Mouse (Mus musculus): Measurements from ENCODE around the gene Msx2. TPM values are rescaled to one million over a fixed set of nuclear protein-coding genes. Genes with fewer than 3 reads are reported as not detected.

The Msx2 gene
- polyA plus RNA-seq, 1 experiment from 2014 or later: 2.9 TPM

- Histone ChIP-seq H3K4me1 (replicated peaks; ENCODE audit: control insufficient read depth, insufficient read depth, low read length) (peaks cover 9% of the 10 kb centered on the region), H3K4me2 (replicated peaks) (peak overlapping the region; percentile 77), H3K9ac (no peak overlapping the region)
Observed at GRCm38 (mm10) chr13:53469756-53470155, 3.1 kb downstream of the Msx2 start.

GRCm38 (mm10) chr13:53468171-53468570, 4.7 kb downstream of the Msx2 start:
- H3K27me3 ChIP-seq (ENCODE audit: control insufficient read depth, insufficient read depth, low read length): peaks cover 98% of the 10 kb centered on the region
- DNase-seq (ENCODE audit: low spot score) (peak; percentile 24), ATAC-seq (ENCODE audit: low FRiP score) (no peak)
- peak overlapping the region; percentile 34 for H3K4me2 ChIP-seq (replicated peaks)
- H3K9me3 ChIP-seq (ENCODE audit: control insufficient read depth, low read length): no peaks in the 10 kb centered on the region
- H3K27ac ChIP-seq: no peak overlapping the region
- H3K4me1 ChIP-seq (replicated peaks; ENCODE audit: control insufficient read depth, insufficient read depth, low read length): peaks cover 9% of the 10 kb centered on the region
- 15% methylated on average over 14 of the region's 14 CpGs for WGBS
- H3K36me3 ChIP-seq (replicated peaks; ENCODE audit: control insufficient read depth, insufficient read depth): no peaks in the 10 kb centered on the region
- peak overlapping the region; percentile 9 for H3K4me3 ChIP-seq (replicated peaks; ENCODE audit: low read length)
- H3K9ac ChIP-seq: no peak overlapping the region

More at GRCm38 (mm10) chr13:53469756-53470155, 3.1 kb downstream of the Msx2 start:
- Histone ChIP-seq H3K4me3 (replicated peaks; ENCODE audit: low read length) (peak overlapping the region; percentile 9; the same call in 1 of the 2 replicates), H3K27ac (no peak overlapping the region), H3K27me3 (ENCODE audit: control insufficient read depth, insufficient read depth, low read length) (peaks cover 98% of the 10 kb centered on the region), H3K9me3 (ENCODE audit: control insufficient read depth, low read length) (no peaks in the 10 kb centered on the region), H3K36me3 (replicated peaks; ENCODE audit: control insufficient read depth, insufficient read depth) (no peaks in the 10 kb centered on the region)
- ATAC-seq (ENCODE audit: low FRiP score) (no peak), DNase-seq (ENCODE audit: low spot score) (no peak)
- 14% methylated on average over 5 of the region's 5 CpGs for WGBS

- DNase-seq (ENCODE audit: low spot score) (no peak), ATAC-seq (ENCODE audit: low FRiP score) (no peak)
- Histone ChIP-seq H3K4me1 (replicated peaks; ENCODE audit: control insufficient read depth, insufficient read depth, low read length) (peaks cover 15% of the 10 kb centered on the region; the same call in 1 of the 2 replicates), H3K27me3 (ENCODE audit: control insufficient read depth, insufficient read depth, low read length) (peaks cover 97% of the 10 kb centered on the region), H3K9me3 (ENCODE audit: control insufficient read depth, low read length) (no peaks in the 10 kb centered on the region), H3K4me3 (replicated peaks; ENCODE audit: low read length) (no peak overlapping the region), H3K4me2 (replicated peaks) (peak overlapping the region; percentile 37), H3K36me3 (replicated peaks; ENCODE audit: control insufficient read depth, insufficient read depth) (no peaks in the 10 kb centered on the region), H3K9ac (no peak overlapping the region), H3K27ac (no peak overlapping the region)
- 3% methylated on average over 18 of the region's 18 CpGs for WGBS
Observed at GRCm38 (mm10) chr13:53466189-53466866, 6.5 kb downstream of the Msx2 start.

- Histone ChIP-seq H3K4me2 (replicated peaks) (peak overlapping the region; percentile 37), H3K4me3 (replicated peaks; ENCODE audit: low read length) (no peak overlapping the region), H3K9me3 (ENCODE audit: control insufficient read depth, low read length) (no peaks in the 10 kb centered on the region), H3K9ac (no peak overlapping the region), H3K27ac (no peak overlapping the region), H3K4me1 (replicated peaks; ENCODE audit: control insufficient read depth, insufficient read depth, low read length) (peaks cover 15% of the 10 kb centered on the region; the same call in 1 of the 2 replicates), H3K36me3 (replicated peaks; ENCODE audit: control insufficient read depth, insufficient read depth) (no peaks in the 10 kb centered on the region), H3K27me3 (ENCODE audit: control insufficient read depth, insufficient read depth, low read length) (peaks cover 97% of the 10 kb centered on the region)
- 2% methylated on average over 26 of the region's 26 CpGs for WGBS
- ATAC-seq (ENCODE audit: low FRiP score): no peak
- DNase-seq (ENCODE audit: low spot score): peak; percentile 23
Observed at GRCm38 (mm10) chr13:53465191-53465820, 7.6 kb downstream of the Msx2 start.

- 2% methylated on average over 20 of the region's 21 CpGs for WGBS
- Histone ChIP-seq H3K4me1 (replicated peaks; ENCODE audit: control insufficient read depth, insufficient read depth, low read length) (peaks cover 15% of the 10 kb centered on the region; the same call in 1 of the 2 replicates), H3K9me3 (ENCODE audit: control insufficient read depth, low read length) (no peaks in the 10 kb centered on the region), H3K4me2 (replicated peaks) (peak overlapping the region; percentile 37), H3K27me3 (ENCODE audit: control insufficient read depth, insufficient read depth, low read length) (peaks cover 95% of the 10 kb centered on the region), H3K27ac (peak overlapping the region; percentile 0; the same call in 1 of the 2 replicates), H3K36me3 (replicated peaks; ENCODE audit: control insufficient read depth, insufficient read depth) (no peaks in the 10 kb centered on the region), H3K9ac (no peak overlapping the region), H3K4me3 (replicated peaks; ENCODE audit: low read length) (no peak overlapping the region)
- DNase-seq (ENCODE audit: low spot score) (peak; percentile 23), ATAC-seq (ENCODE audit: low FRiP score) (peak; percentile 16; the same call in 1 of the 2 replicates)
Observed at GRCm38 (mm10) chr13:53464441-53465001, 8.4 kb downstream of the Msx2 start.

- whole genome bisulfite sequencing: 4% methylated on average over 10 of the region's 10 CpGs
- no peaks in the 10 kb centered on the region for H3K9me3 ChIP-seq (ENCODE audit: control insufficient read depth, low read length)
- no peak overlapping the region for H3K9ac ChIP-seq
- H3K4me1 ChIP-seq (replicated peaks; ENCODE audit: control insufficient read depth, insufficient read depth, low read length): peaks cover 15% of the 10 kb centered on the region; the same call in 1 of the 2 replicates
- DNase-seq (ENCODE audit: low spot score): peak; percentile 32
- no peak overlapping the region; the same call in 1 of the 2 replicates for H3K27ac ChIP-seq
- H3K27me3 ChIP-seq (ENCODE audit: control insufficient read depth, insufficient read depth, low read length): peaks cover 89% of the 10 kb centered on the region
- no peak overlapping the region for H3K4me3 ChIP-seq (replicated peaks; ENCODE audit: low read length)
- ATAC-seq (ENCODE audit: low FRiP score): no peak
- peak overlapping the region; percentile 37; the same call in 1 of the 2 replicates for H3K4me2 ChIP-seq (replicated peaks)
- H3K36me3 ChIP-seq (replicated peaks; ENCODE audit: control insufficient read depth, insufficient read depth): no peaks in the 10 kb centered on the region
Observed at GRCm38 (mm10) chr13:53463946-53464345, 8.9 kb downstream of the Msx2 start.

GRCm38 (mm10) chr13:53463037-53463436, 9.8 kb downstream of the Msx2 start:
- 0 out of 2 replicates have a peak overlapping the region, but pooled peaks have one; percentile 25 for H3K4me3 ChIP-seq (replicated peaks; ENCODE audit: low read length)
- DNase-seq (ENCODE audit: low spot score) (no peak), ATAC-seq (ENCODE audit: low FRiP score) (peak; percentile 57; the same call in 1 of the 2 replicates)
- no peaks in the 10 kb centered on the region for H3K36me3 ChIP-seq (replicated peaks; ENCODE audit: control insufficient read depth, insufficient read depth)
- H3K9ac ChIP-seq: no peak overlapping the region
- H3K9me3 ChIP-seq (ENCODE audit: control insufficient read depth, low read length): no peaks in the 10 kb centered on the region
- WGBS: under 1% methylated on average over 7 of the region's 7 CpGs
- H3K27ac ChIP-seq: no peak overlapping the region
- peaks cover 85% of the 10 kb centered on the region for H3K27me3 ChIP-seq (ENCODE audit: control insufficient read depth, insufficient read depth, low read length)
- H3K4me1 ChIP-seq (replicated peaks; ENCODE audit: control insufficient read depth, insufficient read depth, low read length): peaks cover 15% of the 10 kb centered on the region; the same call in 1 of the 2 replicates
- peak overlapping the region; percentile 59 for H3K4me2 ChIP-seq (replicated peaks)

- WGBS: under 1% methylated on average over 15 of the region's 15 CpGs
- ATAC-seq (ENCODE audit: low FRiP score): 0 out of 2 replicates have a peak, but pooled peaks have one; percentile 17
Observed at GRCm38 (mm10) chr13:53462649-53462970, 10.3 kb downstream of the Msx2 start.

More at GRCm38 (mm10) chr13:53462649-53462970, 10.3 kb downstream of the Msx2 start:
- peak overlapping the region; percentile 25 for H3K4me3 ChIP-seq (replicated peaks; ENCODE audit: low read length)
- no peaks in the 10 kb centered on the region for H3K9me3 ChIP-seq (ENCODE audit: control insufficient read depth, low read length)
- H3K9ac ChIP-seq: peak overlapping the region; percentile 21; the same call in 1 of the 2 replicates
- H3K36me3 ChIP-seq (replicated peaks; ENCODE audit: control insufficient read depth, insufficient read depth): no peaks in the 10 kb centered on the region
- DNase-seq (ENCODE audit: low spot score): peak; percentile 23
- H3K4me2 ChIP-seq (replicated peaks): peak overlapping the region; percentile 59
- peaks cover 15% of the 10 kb centered on the region; the same call in 1 of the 2 replicates for H3K4me1 ChIP-seq (replicated peaks; ENCODE audit: control insufficient read depth, insufficient read depth, low read length)
- H3K27ac ChIP-seq: no peak overlapping the region
- peaks cover 81% of the 10 kb centered on the region for H3K27me3 ChIP-seq (ENCODE audit: control insufficient read depth, insufficient read depth, low read length)
